Mouse (Mus musculus): Measurements from ENCODE around the gene Rfx1.

Rfx1 gene

GRCm38 (mm10) chr8:84060245-84060644, 6.4 kb upstream of the Rfx1 start:
- DNase-seq (ENCODE audit: low spot score) = no peak

GRCm38 (mm10) chr8:84063861-84064610, 2.6 kb upstream of the Rfx1 start:
- DNase-seq (ENCODE audit: low spot score) = no peak

GRCm38 (mm10) chr8:84065037-84065436, 1.6 kb upstream of the Rfx1 start, which contains the start of gene Gm10643:
TSS of gene Gm10643 (minus strand) at chr8:84065137.
- DNase-seq (ENCODE audit: low spot score) = no peak

DNA sequence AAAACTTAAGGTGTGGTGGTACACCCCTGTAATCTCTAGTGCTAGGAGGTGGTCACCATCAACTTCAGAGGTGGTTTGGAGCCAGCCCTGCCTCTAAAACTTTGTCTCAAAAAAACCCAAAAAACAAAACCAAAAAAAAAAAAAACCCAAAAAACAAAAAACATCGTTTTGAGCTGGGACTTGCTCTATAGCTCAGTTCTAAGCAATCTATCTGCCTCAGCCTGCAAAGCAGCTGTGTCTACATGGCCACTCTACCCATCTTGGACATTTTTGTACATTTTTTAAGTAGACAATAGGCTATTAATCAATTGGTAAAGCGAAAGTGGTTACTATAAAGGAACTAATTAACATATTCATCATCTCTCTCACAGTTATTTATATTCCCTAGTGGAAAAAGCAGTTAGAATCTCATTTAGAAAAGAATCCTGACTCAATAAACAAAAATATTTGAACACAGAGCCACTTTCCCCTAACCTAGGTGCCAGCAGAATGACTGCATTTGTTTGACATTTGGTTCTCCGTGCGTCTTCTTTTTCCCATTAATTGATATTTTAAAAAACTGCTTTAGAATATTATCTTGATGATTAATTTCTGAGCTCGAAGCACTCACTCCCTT, 1.1 kb upstream of the Rfx1 start:
- DNase-seq (ENCODE audit: low spot score) = no peak

- DNase-seq (ENCODE audit: low spot score) = peak; percentile 95
Measured at GRCm38 (mm10) chr8:84067047-84067573, 476 bp downstream of the Rfx1 start.

- DNase-seq (ENCODE audit: low spot score) = no peak
Measured at GRCm38 (mm10) chr8:84067911-84068310, 1.3 kb downstream of the Rfx1 start.

DNA sequence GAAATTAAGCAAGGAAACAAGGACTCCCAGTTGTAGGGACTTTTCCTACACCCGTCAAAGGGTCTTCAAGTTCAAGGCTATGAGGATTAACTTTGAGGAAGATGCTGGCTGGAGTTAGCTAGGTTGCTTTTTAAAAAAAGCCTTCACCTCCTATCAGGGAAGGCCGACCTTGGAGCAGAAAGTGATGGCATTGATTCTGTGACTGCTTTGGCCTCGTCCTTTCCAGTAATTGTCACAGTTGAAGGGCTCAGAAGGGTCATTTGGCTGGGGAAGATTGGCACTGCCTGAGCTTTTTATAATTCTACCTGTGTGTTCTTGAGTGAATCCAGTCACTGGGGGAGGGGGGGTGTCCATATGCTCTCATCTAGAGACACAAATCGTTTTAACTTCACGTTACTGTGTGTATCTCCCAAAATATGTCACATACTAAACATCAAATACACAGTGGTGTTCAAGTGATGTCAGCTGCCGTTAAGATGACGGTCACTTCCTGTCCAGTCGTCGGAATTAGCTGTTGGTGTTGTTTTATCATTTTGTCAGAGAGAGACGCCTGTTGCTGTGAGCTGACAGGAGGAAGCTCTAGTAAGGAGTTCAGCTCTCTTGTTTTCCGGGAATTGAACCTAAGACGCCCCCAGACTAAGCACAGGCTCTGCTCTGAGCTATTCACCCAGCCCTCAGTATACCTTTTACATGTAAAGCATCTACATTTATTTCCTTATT, 1.8 kb downstream of the Rfx1 start:
- no peak for DNase-seq (ENCODE audit: low spot score)

- no peak for DNase-seq (ENCODE audit: low spot score)
Measured at GRCm38 (mm10) chr8:84069169-84069568, 2.5 kb downstream of the Rfx1 start.

GRCm38 (mm10) chr8:84069750-84070149, 3.1 kb downstream of the Rfx1 start:
- no peak for DNase-seq (ENCODE audit: low spot score)

- DNase-seq (ENCODE audit: low spot score) = no peak
Measured at GRCm38 (mm10) chr8:84070241-84070640, 3.6 kb downstream of the Rfx1 start.

DNA sequence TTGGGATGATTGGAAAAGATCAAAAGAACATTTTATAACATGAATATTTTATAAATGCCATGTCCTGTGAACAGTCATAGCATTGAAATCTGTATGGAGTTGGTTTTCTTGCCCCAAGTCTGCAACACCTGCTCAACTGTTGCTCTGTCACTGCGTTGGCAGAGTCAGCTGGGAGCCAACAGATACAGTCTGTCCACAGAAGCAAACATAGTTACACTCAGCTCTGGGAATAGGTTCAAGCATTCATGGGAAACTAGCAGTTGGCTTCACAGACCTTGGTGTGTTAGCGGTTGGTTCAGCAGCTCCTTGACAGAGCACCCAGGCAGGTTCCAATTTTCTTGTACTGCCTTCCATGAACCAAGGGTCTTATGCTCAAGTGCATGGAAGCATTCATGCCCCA, 4.0 kb downstream of the Rfx1 start:
- DNase-seq (ENCODE audit: low spot score) = peak; percentile 69

GRCm38 (mm10) chr8:84071921-84072320, 5.3 kb downstream of the Rfx1 start:
- no peak for DNase-seq (ENCODE audit: low spot score)

- no peak for DNase-seq (ENCODE audit: low spot score)
Measured at GRCm38 (mm10) chr8:84072321-84072720, 5.7 kb downstream of the Rfx1 start.

DNA sequence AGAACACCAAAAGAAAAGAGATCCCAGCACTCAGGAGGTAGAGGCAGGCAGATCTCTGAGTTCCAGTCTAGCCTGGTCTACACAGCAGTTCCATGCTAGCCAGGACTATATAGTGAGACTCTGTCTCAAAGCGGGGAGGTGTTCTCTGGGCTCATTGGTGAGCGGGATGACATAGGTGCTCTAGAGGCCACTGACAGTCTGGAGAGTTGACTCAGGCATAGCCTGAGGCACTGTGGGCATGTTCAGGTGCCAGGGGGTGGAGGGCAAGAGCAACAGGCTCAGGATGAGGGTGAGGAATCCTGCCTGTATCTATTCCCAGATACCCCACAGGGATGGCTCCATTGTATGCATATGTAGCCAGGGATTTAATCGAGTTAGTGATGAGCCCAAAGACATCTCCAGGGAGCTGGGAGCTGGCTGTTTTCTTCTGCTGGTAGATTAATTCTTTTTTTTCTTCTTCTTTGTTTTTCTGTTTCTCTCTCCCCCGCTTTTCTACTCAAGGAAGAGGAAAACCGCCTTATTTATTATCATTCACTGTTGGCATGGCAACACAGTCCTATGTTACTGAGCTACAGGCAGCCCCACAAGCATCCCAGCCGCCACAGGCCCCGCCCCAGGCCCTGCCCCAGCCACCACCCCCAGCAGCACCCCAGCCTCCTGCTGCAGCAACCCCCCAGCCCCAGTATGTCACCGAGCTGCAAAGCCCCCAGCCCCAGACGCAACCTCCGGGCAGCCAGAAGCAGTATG, 6.8 kb downstream of the Rfx1 start:
- no peak for DNase-seq (ENCODE audit: low spot score)

DNA sequence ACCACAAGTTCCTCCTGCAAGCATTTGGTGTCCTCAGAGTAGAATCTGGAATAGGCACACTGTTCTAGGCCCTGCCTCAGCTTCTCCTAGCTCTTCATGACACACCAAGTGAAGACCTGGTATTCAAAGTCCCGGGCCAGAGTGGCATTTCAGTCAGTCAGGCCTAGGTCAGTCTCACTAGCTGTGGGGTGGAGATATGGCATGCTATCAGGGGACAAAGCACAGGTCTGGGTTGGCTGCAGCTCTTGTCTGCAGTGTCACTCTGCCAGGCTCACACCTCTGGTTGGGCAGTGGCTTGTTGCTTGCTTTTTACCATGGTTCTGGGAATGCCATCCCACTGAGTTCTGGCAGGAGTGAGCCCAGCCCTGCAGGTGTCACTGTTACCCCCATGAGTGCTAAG, 9.8 kb downstream of the Rfx1 start:
- DNase-seq (ENCODE audit: low spot score) = no peak

DNA sequence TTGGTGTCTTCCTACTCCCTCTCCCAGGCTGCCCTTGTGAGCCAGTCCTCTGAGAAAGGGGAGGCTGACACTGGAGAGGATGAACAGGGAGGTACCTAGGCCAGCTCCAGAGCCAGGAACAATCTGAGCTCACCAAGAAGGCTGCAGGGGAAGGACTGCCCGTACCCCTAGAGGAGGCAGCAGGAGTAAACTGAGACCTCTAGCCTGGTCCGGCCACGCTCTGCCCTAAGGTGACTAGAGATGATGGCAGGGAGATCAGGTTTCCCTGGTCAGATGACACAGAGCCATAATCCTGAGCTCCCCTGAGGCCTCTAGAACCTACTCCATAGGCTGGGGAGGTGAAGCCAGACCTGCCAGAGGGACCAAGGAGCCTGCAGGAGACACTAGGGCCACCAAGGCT, 10.2 kb downstream of the Rfx1 start:
- no peak for DNase-seq (ENCODE audit: low spot score)

GRCm38 (mm10) chr8:84079206-84079605, 12.6 kb downstream of the Rfx1 start:
- DNase-seq (ENCODE audit: low spot score) = no peak

- no peak for DNase-seq (ENCODE audit: low spot score)
Measured at GRCm38 (mm10) chr8:84083829-84084241, 17.2 kb downstream of the Rfx1 start.

- no peak for DNase-seq (ENCODE audit: low spot score)
Measured at GRCm38 (mm10) chr8:84084341-84085115, 17.9 kb downstream of the Rfx1 start.

GRCm38 (mm10) chr8:84087156-84087555, 20.5 kb downstream of the Rfx1 start:
- no peak for DNase-seq (ENCODE audit: low spot score)

DNA sequence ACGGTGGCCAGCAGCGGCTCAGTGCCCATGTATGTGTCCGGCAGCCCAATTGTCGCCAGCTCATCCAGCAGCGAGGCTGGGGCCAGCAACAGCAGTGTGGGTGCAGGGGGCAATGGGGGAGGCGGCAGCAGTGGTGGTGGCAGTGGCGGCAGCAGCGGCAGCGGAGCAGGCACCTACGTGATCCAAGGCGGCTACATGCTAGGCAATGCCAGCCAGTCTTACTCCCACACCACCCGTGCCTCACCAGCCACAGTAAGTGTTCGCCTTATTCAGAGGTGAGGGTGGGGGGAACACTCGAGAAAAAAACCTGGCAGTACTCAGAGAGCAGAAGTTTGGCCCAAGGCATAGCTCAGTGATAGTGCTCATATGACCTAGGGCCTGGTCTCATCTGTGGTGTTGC, 21.2 kb downstream of the Rfx1 start:
- no peak for DNase-seq (ENCODE audit: low spot score)

Measured in testis, postnatal 14 days (tissue).